Mouse (Mus musculus): ENCODE results near the gene Iqgap3. TPM values are rescaled to one million over a fixed set of nuclear protein-coding genes. Genes with fewer than 3 reads are reported as not detected.

Iqgap3 gene
- polyA plus RNA-seq, 1 experiment, result 25.7 TPM

DNA sequence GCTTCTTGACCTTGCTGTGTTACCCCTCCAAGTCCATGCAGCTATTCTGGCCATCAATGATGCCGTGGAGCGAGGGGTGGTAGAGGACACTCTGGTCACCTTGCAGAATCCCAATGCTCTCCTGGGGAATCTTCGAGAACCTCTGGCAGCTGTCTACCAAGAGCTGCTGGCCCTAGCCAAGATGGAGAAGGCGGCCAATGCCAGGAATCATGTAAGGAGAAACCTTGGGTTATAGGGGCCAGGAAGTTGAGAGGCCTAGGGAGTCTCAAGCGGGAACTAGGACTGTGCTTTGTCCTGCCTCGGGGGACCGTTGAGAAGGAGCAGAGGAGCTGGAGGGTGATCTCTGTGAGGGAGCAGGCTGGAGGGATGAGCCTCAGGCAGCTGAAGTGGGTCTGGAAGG lies 8.3 kb downstream of the Iqgap3 start:
- no peak overlapping the region for H3K27ac ChIP-seq (ENCODE audit: insufficient read depth, low read depth, low read length)
- H3K4me3 ChIP-seq (ENCODE audit: insufficient read depth, low read length), result no peak overlapping the region
- TF ChIP-seq CTCF (IDR thresholded peaks at IDR 0.05; ENCODE audit: low read depth, low read length) (no peak), POLR2A (IDR thresholded peaks at IDR 0.05; ENCODE audit: borderline replicate concordance, low read depth, low read length) (no peak)
- no peaks in the 10 kb centered on the region for H3K4me1 ChIP-seq (ENCODE audit: control insufficient read depth, insufficient read depth, low read length)

DNA sequence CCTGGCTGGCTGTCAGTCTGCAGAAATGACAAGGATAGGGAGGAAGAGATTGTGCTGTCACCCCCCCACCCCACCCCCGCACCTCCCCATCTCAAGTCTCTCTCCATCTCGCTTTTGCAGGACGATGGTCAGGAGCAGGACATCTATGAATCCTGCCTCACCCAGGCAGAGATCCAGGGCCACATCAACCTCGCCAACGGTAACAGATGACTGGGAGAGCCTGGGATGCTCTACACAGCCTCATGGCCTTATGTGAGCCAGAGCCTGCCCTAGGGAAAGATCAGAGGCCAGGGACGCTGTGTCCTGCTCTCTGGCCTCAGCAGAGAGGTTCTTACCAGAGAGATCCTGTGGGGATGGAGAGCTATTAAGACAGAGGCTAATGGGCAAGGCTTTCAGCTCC lies 8.8 kb downstream of the Iqgap3 start:
- TF ChIP-seq CTCF (IDR thresholded peaks at IDR 0.05; ENCODE audit: low read depth, low read length), result no peak
- no peaks in the 10 kb centered on the region for H3K4me1 ChIP-seq (ENCODE audit: control insufficient read depth, insufficient read depth, low read length)
- H3K4me3 ChIP-seq (ENCODE audit: insufficient read depth, low read length), result no peak overlapping the region
- H3K27ac ChIP-seq (ENCODE audit: insufficient read depth, low read depth, low read length), result no peak overlapping the region

DNA sequence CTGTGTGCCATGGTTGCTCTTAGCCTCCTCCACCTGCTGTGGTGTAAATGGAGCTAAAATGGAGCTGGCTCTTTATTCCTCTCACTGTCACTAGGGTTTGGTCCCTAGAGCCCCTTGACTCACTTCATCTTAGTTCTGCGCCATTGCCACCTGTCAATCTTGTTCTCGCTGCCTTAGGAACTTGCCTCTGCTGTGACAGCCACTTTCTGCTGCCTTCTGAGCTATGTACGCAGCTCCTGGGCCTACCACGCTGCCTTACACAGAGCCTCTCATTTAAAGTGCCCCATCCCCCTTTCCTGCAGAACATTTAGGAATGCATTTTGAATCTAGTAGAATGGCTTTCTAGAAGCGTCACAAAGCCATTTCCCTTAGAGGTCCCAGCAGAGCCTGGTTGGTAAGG lies 12.4 kb downstream of the Iqgap3 start:
- Histone ChIP-seq H3K27ac (ENCODE audit: insufficient read depth, low read depth, low read length) (no peak overlapping the region), H3K4me1 (ENCODE audit: control insufficient read depth, insufficient read depth, low read length) (peaks cover 15% of the 10 kb centered on the region), H3K4me3 (ENCODE audit: insufficient read depth, low read length) (no peak overlapping the region)
- TF ChIP-seq POLR2A (IDR thresholded peaks at IDR 0.05; ENCODE audit: borderline replicate concordance, low read depth, low read length) (no peak), CTCF (IDR thresholded peaks at IDR 0.05; ENCODE audit: low read depth, low read length) (no peak)

DNA sequence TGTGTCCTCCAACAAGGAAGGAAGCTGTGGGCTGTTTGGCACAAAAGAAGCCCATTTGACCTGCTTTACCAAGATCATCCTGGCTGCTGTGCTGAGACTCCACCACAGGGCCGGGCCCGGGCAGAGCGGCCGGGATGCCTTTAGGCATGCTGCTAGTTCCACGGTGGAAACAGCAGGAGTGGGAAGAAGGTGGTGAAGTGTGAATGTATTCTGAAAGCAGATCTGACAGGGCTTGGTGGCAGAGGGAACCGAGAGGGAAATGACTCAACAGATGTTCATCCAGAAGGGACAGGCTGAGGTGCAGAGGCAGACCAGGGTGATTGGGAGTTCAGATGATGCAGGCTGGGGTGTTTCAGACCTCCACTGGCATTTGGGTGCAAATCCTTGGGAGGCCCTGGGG lies 15.9 kb downstream of the Iqgap3 start:
- Histone ChIP-seq H3K27ac (ENCODE audit: insufficient read depth, low read depth, low read length) (peak overlapping the region; percentile 43), H3K4me3 (ENCODE audit: insufficient read depth, low read length) (no peak overlapping the region), H3K4me1 (ENCODE audit: control insufficient read depth, insufficient read depth, low read length) (peaks cover 42% of the 10 kb centered on the region)
- TF ChIP-seq POLR2A (IDR thresholded peaks at IDR 0.05; ENCODE audit: borderline replicate concordance, low read depth, low read length) (no peak), CTCF (IDR thresholded peaks at IDR 0.05; ENCODE audit: low read depth, low read length) (no peak)

DNA sequence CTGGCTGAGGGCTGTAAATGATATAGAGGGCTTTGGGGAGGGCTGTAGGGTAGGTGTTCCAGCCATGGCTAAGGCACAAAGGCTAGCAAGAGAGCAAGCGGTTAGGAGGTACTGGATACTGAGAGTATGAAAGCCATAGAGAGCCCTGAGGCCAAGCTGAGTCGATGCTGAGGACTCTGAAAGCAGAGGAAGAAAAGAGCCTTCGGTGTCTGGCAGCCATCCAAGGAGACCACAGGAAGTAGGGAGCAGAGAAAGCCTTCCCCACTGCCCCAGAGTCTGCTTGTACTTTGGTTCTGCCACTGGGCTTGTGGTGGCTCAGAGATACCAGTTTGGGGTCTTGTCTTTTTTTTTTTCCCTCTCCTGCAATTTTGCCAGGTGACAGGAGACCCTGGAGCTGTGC lies 18.5 kb downstream of the Iqgap3 start:
- TF ChIP-seq CTCF (IDR thresholded peaks at IDR 0.05; ENCODE audit: low read depth, low read length), result no peak
- no peak for TF ChIP-seq POLR2A (IDR thresholded peaks at IDR 0.05; ENCODE audit: borderline replicate concordance, low read depth, low read length)
- Histone ChIP-seq H3K27ac (ENCODE audit: insufficient read depth, low read depth, low read length) (peak overlapping the region; percentile 29; the same call in 1 of the 2 replicates), H3K4me3 (ENCODE audit: insufficient read depth, low read length) (no peak overlapping the region), H3K4me1 (ENCODE audit: control insufficient read depth, insufficient read depth, low read length) (peaks cover 51% of the 10 kb centered on the region)

DNA sequence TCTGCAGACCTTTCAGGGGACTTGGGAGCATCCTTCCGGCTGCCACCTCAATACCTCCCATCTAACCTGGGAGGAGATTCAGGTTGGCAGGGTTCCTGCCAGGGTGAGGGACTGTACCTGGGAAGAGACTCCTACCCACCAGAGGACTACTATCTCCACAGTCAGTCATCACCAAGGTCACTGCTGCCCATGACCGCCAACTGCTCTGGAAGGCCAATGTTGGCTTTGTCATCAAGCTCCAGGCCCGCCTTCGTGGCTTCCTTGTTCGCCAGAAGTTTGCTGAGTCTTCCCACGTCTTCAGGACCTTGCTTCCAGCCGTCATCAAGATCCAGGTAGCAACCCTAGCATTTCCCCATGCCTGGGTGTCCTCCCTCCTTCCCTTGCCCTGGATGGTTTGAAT lies 20.0 kb downstream of the Iqgap3 start:
- no peak overlapping the region for H3K4me3 ChIP-seq (ENCODE audit: insufficient read depth, low read length)
- TF ChIP-seq CTCF (IDR thresholded peaks at IDR 0.05; ENCODE audit: low read depth, low read length) (no peak), POLR2A (IDR thresholded peaks at IDR 0.05; ENCODE audit: borderline replicate concordance, low read depth, low read length) (no peak)
- H3K4me1 ChIP-seq (ENCODE audit: control insufficient read depth, insufficient read depth, low read length), result peaks cover 51% of the 10 kb centered on the region
- H3K27ac ChIP-seq (ENCODE audit: insufficient read depth, low read depth, low read length), result peak overlapping the region; percentile 92

DNA sequence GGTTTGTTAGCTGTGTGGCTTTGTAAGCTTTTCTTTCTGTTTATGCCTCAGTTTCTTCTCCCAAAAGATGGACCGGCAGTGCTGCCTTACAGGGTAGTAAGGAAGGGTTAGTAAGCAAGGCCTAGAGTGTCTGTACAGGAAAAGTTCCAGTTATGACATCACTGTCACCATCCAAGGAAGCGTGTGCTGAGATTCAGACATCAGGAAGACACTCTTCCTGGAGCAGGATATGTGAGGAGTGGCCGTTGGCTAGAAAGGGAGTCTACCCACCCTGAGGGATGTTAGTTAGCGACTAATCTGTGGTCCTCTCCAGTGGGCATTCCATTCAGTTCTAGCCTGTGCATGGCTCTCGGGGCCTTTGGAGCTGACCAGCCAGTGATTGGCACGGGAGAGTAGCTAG lies 20.4 kb downstream of the Iqgap3 start:
- Histone ChIP-seq H3K4me3 (ENCODE audit: insufficient read depth, low read length) (no peak overlapping the region), H3K27ac (ENCODE audit: insufficient read depth, low read depth, low read length) (peak overlapping the region; percentile 92), H3K4me1 (ENCODE audit: control insufficient read depth, insufficient read depth, low read length) (peaks cover 46% of the 10 kb centered on the region)
- TF ChIP-seq POLR2A (IDR thresholded peaks at IDR 0.05; ENCODE audit: borderline replicate concordance, low read depth, low read length), result no peak
- no peak for TF ChIP-seq CTCF (IDR thresholded peaks at IDR 0.05; ENCODE audit: low read depth, low read length)

DNA sequence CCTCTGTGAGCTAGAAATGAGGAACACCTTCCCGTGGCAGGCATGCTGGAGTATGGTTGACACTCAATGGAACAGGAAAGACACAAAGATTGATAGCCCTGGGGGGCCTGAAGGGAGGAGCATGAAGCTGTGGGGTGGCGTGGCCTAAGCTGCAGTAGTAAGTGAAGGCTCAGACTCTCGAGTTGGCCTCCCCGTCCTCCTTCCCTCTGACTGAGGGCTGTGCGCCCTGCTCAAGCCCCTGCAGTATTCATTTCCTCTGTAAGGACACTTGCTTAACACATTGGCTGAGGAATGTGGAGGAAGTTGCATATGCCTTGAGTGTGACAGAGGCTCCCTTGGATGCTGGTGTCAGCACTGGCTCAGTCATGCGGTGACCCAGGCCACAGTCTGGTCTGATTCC lies 20.8 kb downstream of the Iqgap3 start:
- Histone ChIP-seq H3K27ac (ENCODE audit: insufficient read depth, low read depth, low read length) (peak overlapping the region; percentile 92), H3K4me3 (ENCODE audit: insufficient read depth, low read length) (no peak overlapping the region), H3K4me1 (ENCODE audit: control insufficient read depth, insufficient read depth, low read length) (peaks cover 42% of the 10 kb centered on the region)
- TF ChIP-seq CTCF (IDR thresholded peaks at IDR 0.05; ENCODE audit: low read depth, low read length) (no peak), POLR2A (IDR thresholded peaks at IDR 0.05; ENCODE audit: borderline replicate concordance, low read depth, low read length) (no peak)

DNA sequence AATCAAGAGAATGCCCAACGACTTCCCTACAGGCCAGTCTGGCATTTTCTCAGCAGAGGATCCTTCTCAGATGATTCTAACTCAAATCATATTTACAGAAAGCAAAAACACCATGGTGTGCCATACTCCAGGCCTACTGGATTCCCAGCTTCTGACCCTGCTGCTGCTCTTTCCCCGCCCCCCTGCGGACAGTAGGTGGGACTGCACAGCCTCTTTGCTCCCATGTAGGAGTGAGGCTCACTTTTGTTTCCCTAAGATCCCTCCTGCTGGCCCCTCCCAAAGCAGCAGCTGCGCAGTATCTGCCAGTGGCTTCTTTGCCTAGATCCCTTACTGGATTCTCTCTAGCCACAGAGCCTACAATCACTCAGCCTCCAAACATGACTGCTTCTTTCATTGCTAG lies 24.4 kb downstream of the Iqgap3 start:
- Histone ChIP-seq H3K4me3 (ENCODE audit: insufficient read depth, low read length) (no peak overlapping the region), H3K27ac (ENCODE audit: insufficient read depth, low read depth, low read length) (no peak overlapping the region), H3K4me1 (ENCODE audit: control insufficient read depth, insufficient read depth, low read length) (peaks cover 24% of the 10 kb centered on the region)
- TF ChIP-seq CTCF (IDR thresholded peaks at IDR 0.05; ENCODE audit: low read depth, low read length) (no peak), POLR2A (IDR thresholded peaks at IDR 0.05; ENCODE audit: borderline replicate concordance, low read depth, low read length) (no peak)

DNA sequence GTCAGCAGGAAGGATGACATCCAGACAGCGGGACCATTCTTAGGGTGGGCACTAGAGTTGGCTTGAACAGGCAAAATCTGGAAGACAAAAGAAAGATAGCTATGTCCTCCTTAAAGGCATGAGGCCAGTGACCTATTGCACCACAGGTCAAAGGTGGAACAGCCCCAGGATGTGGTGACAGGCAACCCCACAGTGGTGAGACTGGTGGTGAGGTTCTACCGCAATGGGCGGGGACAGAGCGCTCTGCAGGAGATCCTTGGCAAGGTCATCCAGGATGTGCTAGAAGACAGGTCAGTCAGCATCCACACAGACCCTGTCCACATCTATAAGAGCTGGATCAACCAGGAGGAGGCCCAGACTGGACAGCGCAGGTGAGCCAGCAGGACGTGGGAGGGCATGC lies 27.4 kb downstream of the Iqgap3 start:
- no peak for TF ChIP-seq POLR2A (IDR thresholded peaks at IDR 0.05; ENCODE audit: borderline replicate concordance, low read depth, low read length)
- Histone ChIP-seq H3K4me1 (ENCODE audit: control insufficient read depth, insufficient read depth, low read length) (no peaks in the 10 kb centered on the region), H3K27ac (ENCODE audit: insufficient read depth, low read depth, low read length) (no peak overlapping the region), H3K4me3 (ENCODE audit: insufficient read depth, low read length) (no peak overlapping the region)

DNA sequence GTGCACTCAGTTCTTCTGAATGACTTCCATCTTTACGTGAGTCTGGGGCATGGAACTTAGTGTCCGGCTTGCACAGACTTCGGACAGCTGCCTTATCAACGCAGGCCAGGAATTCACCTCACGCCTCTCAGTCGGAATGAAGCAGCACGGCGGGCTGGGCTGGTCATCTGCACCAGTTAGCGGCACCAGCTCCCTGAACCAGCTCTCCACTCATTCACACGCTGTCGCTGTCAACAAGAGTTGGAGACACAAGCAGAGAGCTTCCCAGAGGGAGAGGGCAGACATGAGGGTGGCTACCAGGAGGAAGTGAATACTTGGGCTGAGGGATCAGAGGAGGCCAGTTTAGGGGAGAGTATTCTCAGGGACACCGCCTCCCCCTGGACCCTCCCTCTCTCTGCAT lies 32.6 kb downstream of the Iqgap3 start:
- Histone ChIP-seq H3K4me3 (ENCODE audit: insufficient read depth, low read length) (no peak overlapping the region), H3K27ac (ENCODE audit: insufficient read depth, low read depth, low read length) (no peak overlapping the region), H3K4me1 (ENCODE audit: control insufficient read depth, insufficient read depth, low read length) (no peaks in the 10 kb centered on the region)
- TF ChIP-seq CTCF (IDR thresholded peaks at IDR 0.05; ENCODE audit: low read depth, low read length) (no peak), POLR2A (IDR thresholded peaks at IDR 0.05; ENCODE audit: borderline replicate concordance, low read depth, low read length) (no peak)

All from bone marrow macrophage, adult 2 months (primary cell).